Mouse (Mus musculus): Measurements from ENCODE around the gene Exoc1. TPM values are rescaled to one million over a fixed set of nuclear protein-coding genes. Genes with fewer than 3 reads are reported as not detected.

The Exoc1 gene
- polyA plus RNA-seq, 1 experiment from 2014 or later, result 53.6 TPM

GRCm38 (mm10) chr5:76616196-76616747 lies 87.2 kb downstream of the Exoc1 start:
- H3K4me2 ChIP-seq (replicated peaks; ENCODE audit: low read depth, low read length), result no peak overlapping the region
- no peaks in the 10 kb centered on the region for H3K4me1 ChIP-seq (replicated peaks; ENCODE audit: control insufficient read depth, insufficient read depth, low read length)
- H3K36me3 ChIP-seq (ENCODE audit: control insufficient read depth, insufficient read depth, low read length), result no peaks in the 10 kb centered on the region
- H3K9ac ChIP-seq (ENCODE audit: low read depth, low read length), result no peak overlapping the region
- H3K27me3 ChIP-seq (ENCODE audit: control insufficient read depth, insufficient read depth, low read length), result no peaks in the 10 kb centered on the region
- no peak overlapping the region for H3K4me3 ChIP-seq (ENCODE audit: low read depth, low read length)
- WGBS, result 90% methylated on average over 2 of the region's 2 CpGs
- H3K27ac ChIP-seq (ENCODE audit: low read depth, low read length), result no peak overlapping the region
- no peaks in the 10 kb centered on the region for H3K9me3 ChIP-seq (ENCODE audit: control insufficient read depth, low read length)
- DNase-seq (ENCODE audit: low spot score), result no peak
- ATAC-seq (ENCODE audit: low FRiP score), result no peak

- Histone ChIP-seq H3K4me3 (ENCODE audit: low read depth, low read length) (no peak overlapping the region), H3K27me3 (ENCODE audit: control insufficient read depth, insufficient read depth, low read length) (no peaks in the 10 kb centered on the region), H3K27ac (ENCODE audit: low read depth, low read length) (no peak overlapping the region), H3K9ac (ENCODE audit: low read depth, low read length) (no peak overlapping the region), H3K36me3 (ENCODE audit: control insufficient read depth, insufficient read depth, low read length) (0 out of 2 replicates have a peak, but pooled peaks cover 4% of the 10 kb centered on the region), H3K4me1 (replicated peaks; ENCODE audit: control insufficient read depth, insufficient read depth, low read length) (no peaks in the 10 kb centered on the region), H3K9me3 (ENCODE audit: control insufficient read depth, low read length) (no peaks in the 10 kb centered on the region), H3K4me2 (replicated peaks; ENCODE audit: low read depth, low read length) (no peak overlapping the region)
- DNase-seq (ENCODE audit: low spot score) (no peak), ATAC-seq (ENCODE audit: low FRiP score) (no peak)
- 89% methylated on average over 7 of the region's 7 CpGs for WGBS
These were observed 89.6 kb downstream of the Exoc1 start for GRCm38 (mm10) chr5:76618750-76619149.

Other genes with a start within 250 kb of the Exoc1 start
- 13.9 and 16.6 TPM in 2 replicates for gene Clock, start 224.5 kb upstream of the Exoc1 start, polyA plus RNA-seq (2014; fragmentation: Nextera tagmentation; extraction: Ambion mirVana)
- not detected in 2 replicates for gene Pdcl2, start 198.2 kb upstream of the Exoc1 start, polyA plus RNA-seq (2014; fragmentation: Nextera tagmentation; extraction: Ambion mirVana)
- not detected in 2 replicates for gene Nmu, start 165.5 kb upstream of the Exoc1 start, polyA plus RNA-seq (2014; fragmentation: Nextera tagmentation; extraction: Ambion mirVana)
- gene Gm7271, start 45.3 kb upstream of the Exoc1 start, polyA plus RNA-seq (2014; fragmentation: Nextera tagmentation; extraction: Ambion mirVana), result 1.6 and 7.1 TPM in 2 replicates
- 10.5 and 11.1 TPM in 2 replicates for gene Cep135, start 59.4 kb downstream of the Exoc1 start, polyA plus RNA-seq (2014; fragmentation: Nextera tagmentation; extraction: Ambion mirVana)
- 47.5 and 58.5 TPM in 2 replicates for gene C530008M17Rik, start 127.2 kb downstream of the Exoc1 start, polyA plus RNA-seq (2014; fragmentation: Nextera tagmentation; extraction: Ambion mirVana)

All from hindbrain, embryonic 11.5 days (tissue).